Mouse (Mus musculus) stomach, postnatal 0 days (tissue): Measurements from ENCODE around the gene Astn2. TPM values are rescaled to one million over a fixed set of nuclear protein-coding genes. Genes with fewer than 3 reads are reported as not detected.
A peak's percentile ranks its signal among the peaks of the same experiment; 100 is the strongest.

Experiments used
- ATAC-seq: fragments of 200-750 bp; cut with Nextera tagmentation; 2 replicates; pipeline ENCODE4 v1.8.0; 2017; ENCODE audit not compliant: low FRiP score, low TSS enrichment
- DNase-seq: peaks from one replicate; pipeline ENCODE4 v3.0.0-alpha.2; 2016; ENCODE audit warnings: low spot score
- H3K27ac ChIP-seq: fragments of 300-500 bp; sonication (generic); replicated peaks from 2 replicates; pipeline ENCODE4 v1.5.1; 2014; ENCODE audit warnings: mild to moderate bottlenecking, control low read depth
- H3K27me3 ChIP-seq: fragments of 300-500 bp; sonication (generic); 2 replicates; pipeline ENCODE4 v1.6.1; 2014; ENCODE audit warnings: low read length; ENCODE audit not compliant: control insufficient read depth, insufficient read depth
- H3K36me3 ChIP-seq: fragments of 300-500 bp; sonication (generic); 2 replicates; pipeline ENCODE4 v1.6.1; 2014; ENCODE audit warnings: low read length, mixed read lengths; ENCODE audit not compliant: control insufficient read depth, insufficient read depth
- H3K4me1 ChIP-seq: fragments of 300-500 bp; sonication (generic); replicated peaks from 2 replicates; pipeline ENCODE4 v1.6.1; 2014; ENCODE audit warnings: antibody characterized with exemption; ENCODE audit not compliant: control insufficient read depth, insufficient read depth
- H3K4me2 ChIP-seq: fragments of 300-500 bp; sonication (generic); replicated peaks from 2 replicates; pipeline ENCODE4 v1.6.1; 2014; ENCODE audit warnings: low read depth, mild to moderate bottlenecking, control low read depth, moderate library complexity
- H3K4me3 ChIP-seq: fragments of 300-500 bp; sonication (generic); 2 replicates; pipeline ENCODE4 v1.5.1; 2014; ENCODE audit warnings: low read depth, low read length, control low read depth
- H3K9ac ChIP-seq: fragments of 300-500 bp; sonication (generic); 2 replicates; pipeline ENCODE4 v1.6.1; 2014; ENCODE audit warnings: mild to moderate bottlenecking, low read length, control low read depth, mixed read lengths
- H3K9me3 ChIP-seq: fragments of 300-500 bp; sonication (generic); 2 replicates; pipeline ENCODE4 v1.6.1; 2016; ENCODE audit warnings: low read length; ENCODE audit not compliant: control insufficient read depth
- CTCF ChIP-seq: IDR thresholded peaks from 2 replicates; pipeline ENCODE4 v1.5.1; 2016; ENCODE audit warnings: antibody characterized with exemption, low read depth, mild to moderate bottlenecking, moderate library complexity
- EP300 ChIP-seq: optimal IDR thresholded peaks from 2 replicates; pipeline ENCODE3; 2016; ENCODE audit warnings: antibody characterized with exemption
- WGBS: fragments of 180-500 bp; shearing (Covaris S2); extraction: QIAGEN DNeasy Blood & Tissue Kit; methylation state at CpG from one replicate; pipeline ENCODE4 v1.1.7; 2014; 5-methylcytosine and 5-hydroxymethylcytosine counted together
- polyA plus RNA-seq: library from polyadenylated mRNA; unstranded; fragments of >200 nt; fragmentation: Nextera tagmentation; extraction: Ambion mirVana; gene quantifications from 2 replicates; pipeline ENCODE4 v1.2.1, GENCODE M21; 2015

Gene Astn2
- polyA plus RNA-seq, 1 experiment from 2014 or later, result 0.16 TPM

DNA sequence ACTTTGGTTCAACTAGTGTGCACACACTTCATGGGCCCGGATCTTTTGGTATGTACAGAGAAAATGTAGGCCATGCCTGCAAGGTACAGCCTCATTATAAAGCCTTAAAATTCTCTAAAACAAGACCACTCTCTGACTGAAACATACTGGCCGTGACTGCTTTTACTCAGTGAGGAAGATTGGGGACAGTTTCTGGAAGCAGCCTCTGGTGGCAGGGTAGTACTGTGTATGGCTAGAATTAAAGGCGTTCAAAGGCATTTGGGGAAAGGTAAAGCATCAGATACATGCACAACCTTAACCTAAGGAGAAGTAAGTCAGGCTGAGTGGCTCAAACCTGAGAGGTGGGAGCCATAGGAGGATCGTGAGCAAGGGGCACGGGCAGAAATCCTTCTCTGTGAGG lies 725.9 kb downstream of the Astn2 start:
- H3K9me3 ChIP-seq, result no peaks in the 10 kb centered on the region
- no peaks in the 10 kb centered on the region for H3K27me3 ChIP-seq
- no peak overlapping the region for H3K9ac ChIP-seq
- no peak for DNase-seq
- TF ChIP-seq CTCF, result no peak
- TF ChIP-seq EP300, result no peak
- 58% methylated on average over 5 of the region's 5 CpGs for WGBS
- no peak overlapping the region for H3K4me3 ChIP-seq
- no peak overlapping the region for H3K4me2 ChIP-seq
- ATAC-seq, result no peak
- H3K36me3 ChIP-seq, result no peaks in the 10 kb centered on the region
- H3K4me1 ChIP-seq, result no peaks in the 10 kb centered on the region
- H3K27ac ChIP-seq, result no peak overlapping the region

DNA sequence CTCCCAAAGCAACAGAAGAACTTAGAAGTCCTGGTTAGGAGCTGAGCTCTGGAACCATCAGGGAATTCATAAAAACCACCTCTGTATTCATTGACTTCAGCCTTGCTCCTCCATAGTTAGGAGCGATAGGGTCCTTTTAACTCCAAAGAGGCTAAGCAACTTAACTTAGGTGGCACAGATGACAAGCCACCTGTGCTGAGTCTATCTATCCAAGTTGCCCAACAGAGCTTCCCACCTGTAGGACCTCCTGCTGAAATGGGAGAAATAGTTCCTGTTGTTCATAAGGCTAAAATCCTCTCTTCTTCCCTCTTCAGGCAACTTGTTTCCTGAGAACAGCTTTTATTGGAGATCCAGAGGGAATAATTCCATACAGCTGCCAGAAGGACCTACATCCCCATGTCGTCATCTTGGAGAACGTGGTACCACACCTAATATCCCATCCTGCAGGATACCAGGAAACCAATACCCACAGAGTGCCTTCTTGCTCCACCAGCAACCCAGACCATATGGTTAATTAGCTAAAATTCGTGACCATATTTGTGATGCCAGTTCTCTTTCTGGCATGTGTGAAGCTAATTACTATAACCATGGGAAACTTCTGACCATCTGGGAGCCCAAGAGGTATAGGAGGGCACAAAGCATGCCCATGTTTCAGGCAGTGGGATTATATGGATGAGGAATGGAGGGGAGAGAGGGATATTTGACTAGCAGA lies 730.0 kb downstream of the Astn2 start:
- H3K27me3 ChIP-seq, result no peaks in the 10 kb centered on the region
- 92% methylated on average over 4 of the region's 4 CpGs for WGBS
- DNase-seq (no peak), ATAC-seq (no peak)
- TF ChIP-seq CTCF (no peak), EP300 (no peak)
- H3K36me3 ChIP-seq, result no peaks in the 10 kb centered on the region
- H3K9ac ChIP-seq, result no peak overlapping the region
- no peak overlapping the region for H3K27ac ChIP-seq
- H3K9me3 ChIP-seq, result no peaks in the 10 kb centered on the region
- H3K4me3 ChIP-seq, result no peak overlapping the region
- H3K4me1 ChIP-seq, result no peaks in the 10 kb centered on the region
- H3K4me2 ChIP-seq, result no peak overlapping the region

DNA sequence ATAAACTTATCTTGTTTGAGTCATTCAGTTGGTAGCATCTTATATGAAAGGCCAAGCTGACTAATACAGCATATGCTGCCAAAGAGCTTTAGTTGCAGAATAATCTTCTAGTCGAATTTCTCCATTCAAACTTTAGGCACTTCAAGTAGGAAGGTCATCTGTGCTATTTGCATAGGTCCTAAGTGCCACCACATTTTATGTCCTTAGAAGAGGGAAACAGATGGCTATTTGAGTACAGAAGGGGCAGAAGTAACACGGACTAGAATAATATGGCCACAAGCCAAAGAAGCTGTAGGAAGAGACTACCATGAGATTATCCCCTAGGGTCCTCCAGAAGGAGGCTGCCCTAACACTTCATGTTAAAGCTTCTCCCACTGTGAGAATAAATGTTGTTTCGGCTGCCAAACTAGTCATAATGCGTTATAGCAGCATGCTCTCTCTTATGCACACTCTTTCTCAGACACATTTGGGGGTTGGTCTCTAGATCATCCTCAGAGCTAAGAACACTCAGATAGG lies 730.9 kb downstream of the Astn2 start:
- DNase-seq (no peak), ATAC-seq (no peak)
- Histone ChIP-seq H3K4me3 (no peak overlapping the region), H3K4me1 (no peaks in the 10 kb centered on the region), H3K4me2 (no peak overlapping the region), H3K27ac (no peak overlapping the region), H3K27me3 (no peaks in the 10 kb centered on the region), H3K36me3 (no peaks in the 10 kb centered on the region), H3K9ac (no peak overlapping the region), H3K9me3 (no peaks in the 10 kb centered on the region)
- WGBS, result 66% methylated on average over 4 of the region's 4 CpGs
- TF ChIP-seq EP300 (no peak), CTCF (no peak)

GRCm38 (mm10) chr4:65672294-65672693 lies 732.1 kb downstream of the Astn2 start:
- Histone ChIP-seq H3K9ac (no peak overlapping the region), H3K9me3 (no peaks in the 10 kb centered on the region), H3K36me3 (no peaks in the 10 kb centered on the region), H3K27me3 (no peaks in the 10 kb centered on the region), H3K27ac (no peak overlapping the region), H3K4me1 (no peaks in the 10 kb centered on the region), H3K4me2 (no peak overlapping the region), H3K4me3 (no peak overlapping the region)
- peak; percentile 43 for TF ChIP-seq CTCF
- no peak for TF ChIP-seq EP300
- 26% methylated on average over 2 of the region's 2 CpGs for WGBS
- ATAC-seq (no peak), DNase-seq (no peak)

DNA sequence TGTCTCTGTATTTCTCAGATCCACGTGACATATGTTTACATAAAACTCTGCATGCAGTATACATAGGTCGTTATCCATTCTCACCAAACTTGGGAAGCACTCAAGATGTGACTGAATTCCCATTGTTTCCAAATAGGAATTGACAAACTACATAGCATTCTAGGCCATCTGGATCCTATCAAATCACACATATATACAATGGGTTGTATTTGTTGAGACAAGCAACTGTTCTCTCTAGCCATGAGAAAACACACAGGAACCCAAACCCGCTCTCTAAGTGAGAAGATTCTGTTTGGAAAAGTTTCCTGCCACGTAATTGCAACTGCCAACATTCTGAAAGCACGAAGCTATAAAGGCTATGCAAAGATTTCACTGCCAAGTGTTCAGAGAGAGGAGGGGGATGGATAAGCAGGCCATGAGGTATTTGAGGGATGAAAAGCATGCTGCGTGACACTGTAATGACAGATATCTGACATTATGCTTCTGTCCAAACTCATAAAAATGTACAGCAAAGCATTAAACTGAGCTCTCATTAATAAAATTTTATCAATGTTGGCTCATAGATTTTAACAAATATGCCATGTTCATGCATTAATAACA lies 732.7 kb downstream of the Astn2 start:
- Histone ChIP-seq H3K9ac (no peak overlapping the region), H3K9me3 (no peaks in the 10 kb centered on the region), H3K4me3 (no peak overlapping the region), H3K4me2 (peak overlapping the region; percentile 17; the same call in 1 of the 2 replicates), H3K4me1 (no peaks in the 10 kb centered on the region), H3K27ac (no peak overlapping the region), H3K36me3 (no peaks in the 10 kb centered on the region), H3K27me3 (no peaks in the 10 kb centered on the region)
- DNase-seq (no peak), ATAC-seq (no peak)
- WGBS, result 25% methylated on average over 6 of the region's 6 CpGs
- no peak for TF ChIP-seq CTCF
- TF ChIP-seq EP300, result no peak

GRCm38 (mm10) chr4:65667030-65667610 lies 737.3 kb downstream of the Astn2 start:
- Histone ChIP-seq H3K27me3 (no peaks in the 10 kb centered on the region), H3K4me2 (no peak overlapping the region), H3K4me1 (no peaks in the 10 kb centered on the region), H3K9me3 (no peaks in the 10 kb centered on the region), H3K9ac (no peak overlapping the region), H3K27ac (no peak overlapping the region), H3K4me3 (no peak overlapping the region), H3K36me3 (no peaks in the 10 kb centered on the region)
- 90% methylated on average over 5 of the region's 5 CpGs for WGBS
- no peak for DNase-seq
- TF ChIP-seq EP300 (no peak), CTCF (no peak)
- no peak for ATAC-seq
